Mouse (Mus musculus) layer of hippocampus, adult 2 months (tissue): ENCODE results near the gene 4931422A03Rik. TPM values are rescaled to one million over a fixed set of nuclear protein-coding genes. Genes with fewer than 3 reads are reported as not detected.
"Not testable (repeated sequence)": the region's sequence is repeated elsewhere in the genome, so short reads cannot be mapped to it uniquely, and the experiment has no call there.

Source experiments
- DNase-seq, 2 experiments: peaks; one replicate each; pipeline ENCODE4 v3.0.0; 2022; ENCODE audit warnings: low spot score in 2 of 2
- H3K27ac ChIP-seq: fragments of 200-600 bp; 2 replicates; pipeline ENCODE4 v1.8.1; 2022
- H3K4me3 ChIP-seq: fragments of 200-600 bp; 2 replicates; pipeline ENCODE4 v1.8.1; 2022; ENCODE audit warnings: mild to moderate bottlenecking
- CTCF ChIP-seq: fragments of 200-600 bp; conservative IDR thresholded peaks from 2 replicates; pipeline ENCODE4 v1.8.1; 2022; ENCODE audit warnings: antibody characterized with exemption, mild to moderate bottlenecking, moderate library complexity
- long read RNA-seq, 2 experiments: library from polyadenylated mRNA; stranded (forward); transcript quantifications; one replicate each; pipeline ENCODE4 v2.0.0; 2021; ENCODE audit warnings: borderline mapping rate in 2 of 2
- total RNA-seq, 2 experiments: library from RNA; stranded (reverse); gene quantifications; 2 replicates each; pipeline ENCODE4 v1.2.3; 2021

Gene 4931422A03Rik
- not detected for total RNA-seq
- long read RNA-seq, experiment 1, partial matches to known transcripts: 0 of 1 reads
- long read RNA-seq, experiment 1, other reads (novel, unspliced or antisense): 1 of 1 reads
- long read RNA-seq, experiment 2, partial matches to known transcripts: 0 of 2 reads
- long read RNA-seq, experiment 2, other reads (novel, unspliced or antisense): 2 of 2 reads

DNA sequence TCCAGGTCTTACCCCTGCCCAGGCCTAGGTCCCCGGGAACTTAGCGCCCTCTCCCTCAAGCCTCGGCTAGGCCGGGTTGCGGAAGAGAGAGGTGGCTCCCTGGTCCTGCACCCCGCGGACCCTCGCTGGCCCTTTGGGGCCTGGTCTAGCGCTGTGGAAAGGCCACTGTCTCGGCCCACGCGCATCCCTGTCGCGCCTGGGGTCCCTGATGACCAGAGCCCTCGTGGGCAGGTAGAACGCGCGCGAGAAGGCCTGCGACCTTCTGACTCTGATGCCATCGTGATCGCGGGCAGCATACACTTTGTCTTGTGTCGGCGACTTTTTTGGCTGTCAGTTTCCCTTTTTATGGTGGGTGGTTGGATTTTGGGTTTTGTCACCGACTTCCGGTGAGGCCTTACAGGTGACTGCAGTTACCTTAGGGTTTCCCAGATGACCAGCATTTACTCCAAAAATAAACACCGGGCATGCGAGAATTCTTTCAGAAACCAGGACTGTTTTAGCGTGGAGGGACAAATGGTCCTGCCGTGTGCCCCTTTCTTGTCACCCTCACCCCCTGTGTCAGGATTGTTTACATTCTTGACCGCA, at the start of gene 4931422A03Rik:
4931422A03Rik (minus strand) TSS at position 223 of the 585 bp plus-strand sequence.
- H3K4me3 ChIP-seq: peak within 1 kb of the TSS; percentile 97
- peak within 1 kb of the TSS; percentile 96 for H3K27ac ChIP-seq
- DNase-seq: no peak
- TF ChIP-seq CTCF: no peak

GRCm38 (mm10) chr2:104069704-104070185, 41.6 kb upstream of the 4931422A03Rik start, which contains the start of gene Cd59b:
Cd59b (plus strand) TSS chr2:104069849.
- no peak for TF ChIP-seq CTCF
- no peak for DNase-seq
- peak within 1 kb of the TSS; percentile 30 for H3K4me3 ChIP-seq
- no peak within 1 kb of the TSS for H3K27ac ChIP-seq

DNA sequence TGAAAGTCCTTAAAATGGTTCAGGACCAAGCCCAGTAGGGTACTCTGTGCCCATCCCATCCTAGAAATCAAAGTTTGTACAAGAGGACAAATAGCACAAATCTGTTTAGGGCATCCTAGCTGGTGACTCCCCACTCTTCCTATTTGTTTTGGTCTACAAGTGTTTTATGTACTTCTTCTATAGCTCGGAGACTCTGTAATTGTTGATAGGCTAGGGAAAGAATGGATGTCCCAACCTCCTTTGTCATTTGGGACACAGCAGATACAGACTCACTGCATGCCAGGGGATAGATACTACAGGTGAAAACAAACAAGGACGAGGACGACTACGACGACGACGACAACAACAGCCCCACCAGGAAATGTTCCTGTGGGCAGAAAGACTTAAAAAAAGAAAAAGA, 40.3 kb upstream of the 4931422A03Rik start, which contains the start of gene Gm10799:
Gm10799 (minus strand) TSS at position 101 of the 400 bp plus-strand sequence.
- not testable (repeated sequence) for DNase-seq, H3K27ac ChIP-seq, H3K4me3 ChIP-seq

DNA sequence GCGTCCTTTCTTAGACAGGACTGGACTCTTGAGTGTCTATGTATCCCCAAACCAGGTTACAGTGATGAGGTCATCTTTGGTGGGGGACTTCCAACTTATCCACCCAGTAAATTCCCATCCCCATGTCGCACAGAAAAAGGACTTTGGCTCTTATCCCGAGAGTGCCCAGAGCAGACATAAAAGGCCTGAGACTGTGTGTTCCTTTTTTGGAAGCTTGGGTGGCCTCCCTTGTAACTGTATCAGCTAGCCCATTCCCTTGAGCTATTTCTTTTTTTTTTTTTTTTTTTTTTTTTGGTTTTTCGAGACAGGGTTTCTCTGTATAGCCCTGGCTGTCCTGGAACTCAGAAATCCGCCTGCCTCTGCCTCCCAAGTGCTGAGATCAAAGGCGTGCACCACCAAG, 37.4 kb upstream of the 4931422A03Rik start, which contains the start of gene Gm10912:
Gm10912 (plus strand) TSS at position 301 of the 400 bp plus-strand sequence.
- not testable (repeated sequence) for H3K27ac ChIP-seq, DNase-seq, H3K4me3 ChIP-seq

DNA sequence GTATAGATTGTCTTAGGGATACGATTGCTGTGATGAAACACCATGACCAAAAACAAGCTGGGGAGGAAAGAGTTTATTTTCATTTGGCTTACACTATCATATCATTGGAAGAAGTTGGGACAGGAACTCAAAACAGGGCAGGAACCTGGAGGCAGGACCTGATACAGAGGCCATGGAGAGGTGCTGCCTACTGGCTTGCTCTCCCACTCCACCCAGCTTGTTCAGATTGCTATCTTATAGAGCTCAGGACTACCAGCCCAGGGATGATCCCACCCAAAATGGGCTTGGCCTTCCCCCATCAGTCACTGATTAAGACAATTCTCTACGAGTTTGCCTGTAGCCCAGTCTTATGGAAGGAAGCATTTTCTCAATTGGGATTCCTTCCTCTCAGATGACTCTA, 36.0 kb upstream of the 4931422A03Rik start:
- no peak overlapping the region for H3K4me3 ChIP-seq
- TF ChIP-seq CTCF: no peak
- DNase-seq: no peak
- H3K27ac ChIP-seq: no peak overlapping the region

GRCm38 (mm10) chr2:104062665-104063064, 34.5 kb upstream of the 4931422A03Rik start:
- Histone ChIP-seq H3K4me3 (no peak overlapping the region), H3K27ac (no peak overlapping the region)
- TF ChIP-seq CTCF: no peak
- DNase-seq: no peak

GRCm38 (mm10) chr2:104060996-104061395, 32.8 kb upstream of the 4931422A03Rik start:
- H3K4me3 ChIP-seq: no peak overlapping the region
- no peak for TF ChIP-seq CTCF
- no peak overlapping the region for H3K27ac ChIP-seq
- no peak for DNase-seq

GRCm38 (mm10) chr2:104059786-104060185, 31.6 kb upstream of the 4931422A03Rik start:
- no peak overlapping the region for H3K27ac ChIP-seq
- no peak overlapping the region for H3K4me3 ChIP-seq
- no peak for DNase-seq

DNA sequence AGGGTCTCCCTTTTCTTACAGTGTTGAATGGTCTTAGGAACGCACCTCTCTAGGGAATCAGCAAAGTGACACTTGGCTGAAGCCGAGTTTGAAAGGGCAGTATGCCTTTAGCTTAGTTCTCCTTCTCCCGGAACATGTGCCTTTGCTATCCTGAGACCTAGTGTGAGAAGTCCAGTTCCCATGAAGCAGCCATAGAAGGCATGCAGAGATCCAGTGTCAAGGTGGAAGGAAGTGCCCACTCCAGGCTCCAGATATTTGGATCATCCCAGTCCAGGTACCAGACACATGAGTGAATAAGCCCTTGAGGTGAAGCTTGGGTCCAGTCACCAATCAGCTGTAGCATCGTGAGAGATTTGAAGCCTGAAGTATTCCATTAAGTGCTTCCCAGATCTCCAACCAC, 30.8 kb upstream of the 4931422A03Rik start:
- TF ChIP-seq CTCF: no peak

More at GRCm38 (mm10) chr2:104059786-104060185, 31.6 kb upstream of the 4931422A03Rik start:
- TF ChIP-seq CTCF: no peak

GRCm38 (mm10) chr2:104058381-104058780, 30.2 kb upstream of the 4931422A03Rik start:
- Histone ChIP-seq H3K27ac (no peak overlapping the region), H3K4me3 (no peak overlapping the region)
- no peak for DNase-seq
- TF ChIP-seq CTCF: no peak

More for the DNA sequence above, 30.8 kb upstream of the 4931422A03Rik start:
- no peak overlapping the region for H3K27ac ChIP-seq
- DNase-seq: no peak
- H3K4me3 ChIP-seq: no peak overlapping the region

GRCm38 (mm10) chr2:104044479-104045080, 16.4 kb upstream of the 4931422A03Rik start:
- no peak overlapping the region for H3K27ac ChIP-seq
- no peak for TF ChIP-seq CTCF
- DNase-seq: no peak
- H3K4me3 ChIP-seq: no peak overlapping the region

GRCm38 (mm10) chr2:104043624-104044478, 15.7 kb upstream of the 4931422A03Rik start:
- no peak overlapping the region for H3K27ac ChIP-seq
- no peak overlapping the region for H3K4me3 ChIP-seq
- DNase-seq: no peak
- no peak for TF ChIP-seq CTCF
